Mouse (Mus musculus) neural tube, embryonic 13.5 days (tissue): ENCODE data around the gene Gpr152. TPM values are rescaled to one million over a fixed set of nuclear protein-coding genes. Genes with fewer than 3 reads are reported as not detected.
A peak's percentile ranks its signal among the peaks of the same experiment; 100 is the strongest.

ENCODE experiments used
- ATAC-seq: fragments of 200-750 bp; cut with Nextera tagmentation; 2 replicates; pipeline ENCODE4 v1.8.0; 2017; ENCODE audit warnings: low read depth, mild to moderate bottlenecking, moderate TSS enrichment, moderate library complexity
- H3K27ac ChIP-seq: fragments of 300-500 bp; sonication (generic); replicated peaks from 2 replicates; pipeline ENCODE4 v1.5.1; 2015; ENCODE audit warnings: moderate library complexity, mild to moderate bottlenecking, inconsistent platforms
- H3K27me3 ChIP-seq: fragments of 300-500 bp; sonication (generic); 2 replicates; pipeline ENCODE4 v1.6.1; 2015; ENCODE audit warnings: mild to moderate bottlenecking, inconsistent platforms
- H3K36me3 ChIP-seq: fragments of 300-500 bp; sonication (generic); 2 replicates; pipeline ENCODE4 v1.6.1; 2015; ENCODE audit warnings: mild to moderate bottlenecking, inconsistent platforms
- H3K4me1 ChIP-seq: fragments of 300-500 bp; sonication (generic); replicated peaks from 2 replicates; pipeline ENCODE4 v1.6.1; 2015; ENCODE audit warnings: inconsistent platforms
- H3K4me2 ChIP-seq: fragments of 300-500 bp; sonication (generic); 2 replicates; pipeline ENCODE4 v1.6.1; 2015; ENCODE audit warnings: inconsistent platforms, mild to moderate bottlenecking, moderate library complexity
- H3K4me3 ChIP-seq: fragments of 300-500 bp; sonication (generic); 2 replicates; pipeline ENCODE4 v1.5.1; 2015; ENCODE audit warnings: mild to moderate bottlenecking, inconsistent platforms
- H3K9ac ChIP-seq: fragments of 300-500 bp; sonication (generic); 2 replicates; pipeline ENCODE4 v1.6.1; 2015; ENCODE audit warnings: moderate library complexity, mild to moderate bottlenecking, inconsistent platforms
- H3K9me3 ChIP-seq: fragments of 300-500 bp; sonication (generic); 2 replicates; pipeline ENCODE4 v1.6.1; 2016; ENCODE audit warnings: inconsistent platforms
- WGBS: fragments of 180-500 bp; shearing (Covaris S2); methylation state at CpG from one replicate; pipeline ENCODE4 v1.1.7; 2015; 5-methylcytosine and 5-hydroxymethylcytosine counted together
- polyA plus RNA-seq: library from polyadenylated mRNA; unstranded; fragments of >200 nt; fragmentation: Nextera tagmentation; extraction: Ambion mirVana; gene quantifications from 2 replicates; pipeline ENCODE4 v1.2.1, GENCODE M21; 2015

Gpr152 gene
- not detected in 2 replicates for polyA plus RNA-seq

- WGBS = 73% methylated on average over 2 of the region's 2 CpGs
- Histone ChIP-seq H3K4me3 (no peak within 1 kb of the TSS), H3K4me2 (no peak within 1 kb of the TSS), H3K36me3 (no peaks in the 10 kb centered on the region), H3K4me1 (peaks cover 10% of the 10 kb centered on the region; the same call in 1 of the 2 replicates), H3K9ac (no peak within 1 kb of the TSS), H3K27me3 (no peaks in the 10 kb centered on the region), H3K27ac (no peak within 1 kb of the TSS), H3K9me3 (no peaks in the 10 kb centered on the region)
- no peak for ATAC-seq
Measured at GRCm38 (mm10) chr19:4139446-4139845, at the start of gene Gpr152. TSS of gene Gpr152 (plus strand) at chr19:4139787.

GRCm38 (mm10) chr19:4090446-4090845, 49.1 kb upstream of the Gpr152 start:
- H3K4me1 ChIP-seq = no peaks in the 10 kb centered on the region
- H3K9me3 ChIP-seq = no peaks in the 10 kb centered on the region
- no peak overlapping the region for H3K9ac ChIP-seq
- H3K27ac ChIP-seq = no peak overlapping the region
- no peak overlapping the region for H3K4me3 ChIP-seq
- H3K36me3 ChIP-seq = no peaks in the 10 kb centered on the region
- no peaks in the 10 kb centered on the region; the same call in none of the 2 replicates for H3K27me3 ChIP-seq
- ATAC-seq = no peak
- H3K4me2 ChIP-seq = no peak overlapping the region
- WGBS = 84% methylated on average over 3 of the region's 3 CpGs

- no peak overlapping the region for H3K9ac ChIP-seq
- no peaks in the 10 kb centered on the region for H3K9me3 ChIP-seq
- no peak overlapping the region for H3K4me2 ChIP-seq
- peaks cover 6% of the 10 kb centered on the region for H3K4me1 ChIP-seq
- H3K27me3 ChIP-seq = no peaks in the 10 kb centered on the region; the same call in 1 of the 2 replicates
- no peak for ATAC-seq
- H3K36me3 ChIP-seq = no peaks in the 10 kb centered on the region
- H3K4me3 ChIP-seq = no peak overlapping the region
- 80% methylated on average over 2 of the region's 2 CpGs for WGBS
- H3K27ac ChIP-seq = no peak overlapping the region
Measured at GRCm38 (mm10) chr19:4091383-4091782, 48.2 kb upstream of the Gpr152 start.

GRCm38 (mm10) chr19:4092750-4093149, 46.8 kb upstream of the Gpr152 start:
- Histone ChIP-seq H3K9ac (no peak overlapping the region), H3K36me3 (no peaks in the 10 kb centered on the region), H3K27me3 (no peaks in the 10 kb centered on the region; the same call in 1 of the 2 replicates), H3K4me1 (peaks cover 12% of the 10 kb centered on the region), H3K4me2 (no peak overlapping the region), H3K9me3 (no peaks in the 10 kb centered on the region), H3K4me3 (no peak overlapping the region), H3K27ac (no peak overlapping the region)
- 86% methylated on average over 3 of the region's 3 CpGs for WGBS
- ATAC-seq = no peak

GRCm38 (mm10) chr19:4093772-4094171, 45.8 kb upstream of the Gpr152 start:
- Histone ChIP-seq H3K4me2 (no peak overlapping the region), H3K27ac (no peak overlapping the region), H3K9me3 (no peaks in the 10 kb centered on the region), H3K36me3 (no peaks in the 10 kb centered on the region), H3K27me3 (no peaks in the 10 kb centered on the region; the same call in 1 of the 2 replicates), H3K4me1 (peaks cover 22% of the 10 kb centered on the region), H3K9ac (no peak overlapping the region), H3K4me3 (no peak overlapping the region)
- WGBS = 78% methylated on average over 7 of the region's 7 CpGs
- no peak for ATAC-seq

GRCm38 (mm10) chr19:4094348-4094747, 45.2 kb upstream of the Gpr152 start:
- H3K9ac ChIP-seq = no peak overlapping the region
- ATAC-seq = no peak
- peaks cover 28% of the 10 kb centered on the region for H3K4me1 ChIP-seq
- H3K27ac ChIP-seq = no peak overlapping the region
- H3K4me3 ChIP-seq = no peak overlapping the region
- WGBS = 82% methylated on average over 3 of the region's 3 CpGs
- no peak overlapping the region for H3K4me2 ChIP-seq
- no peaks in the 10 kb centered on the region; the same call in 1 of the 2 replicates for H3K27me3 ChIP-seq
- no peaks in the 10 kb centered on the region for H3K36me3 ChIP-seq
- no peaks in the 10 kb centered on the region for H3K9me3 ChIP-seq

GRCm38 (mm10) chr19:4094774-4095303, 44.7 kb upstream of the Gpr152 start:
- ATAC-seq = no peak
- no peak overlapping the region for H3K27ac ChIP-seq
- 83% methylated on average over 5 of the region's 5 CpGs for WGBS
- H3K9ac ChIP-seq = no peak overlapping the region
- no peaks in the 10 kb centered on the region for H3K36me3 ChIP-seq
- H3K27me3 ChIP-seq = no peaks in the 10 kb centered on the region; the same call in 1 of the 2 replicates
- H3K4me1 ChIP-seq = peaks cover 33% of the 10 kb centered on the region
- H3K4me3 ChIP-seq = no peak overlapping the region
- H3K4me2 ChIP-seq = no peak overlapping the region
- H3K9me3 ChIP-seq = no peaks in the 10 kb centered on the region

- peak overlapping the region; percentile 85 for H3K4me2 ChIP-seq
- no peaks in the 10 kb centered on the region for H3K36me3 ChIP-seq
- no peak overlapping the region for H3K4me3 ChIP-seq
- H3K9me3 ChIP-seq = no peaks in the 10 kb centered on the region
- H3K9ac ChIP-seq = no peak overlapping the region
- WGBS = 62% methylated on average over 3 of the region's 3 CpGs
- peaks cover 43% of the 10 kb centered on the region for H3K4me1 ChIP-seq
- H3K27ac ChIP-seq = 0 out of 2 replicates have a peak overlapping the region, but pooled peaks have one; percentile 88
- no peak for ATAC-seq
- H3K27me3 ChIP-seq = no peaks in the 10 kb centered on the region; the same call in 1 of the 2 replicates
Measured at GRCm38 (mm10) chr19:4095802-4096201, 43.8 kb upstream of the Gpr152 start.

- H3K27ac ChIP-seq = peak within 1 kb of the TSS; percentile 88
- WGBS = under 1% methylated on average over 65 of the region's 65 CpGs
- peak within 1 kb of the TSS; percentile 85 for H3K4me2 ChIP-seq
- H3K27me3 ChIP-seq = peaks cover 8% of the 10 kb centered on the region
- peak within 1 kb of the TSS; percentile 70 for H3K9ac ChIP-seq
- H3K9me3 ChIP-seq = no peaks in the 10 kb centered on the region
- ATAC-seq = peak; percentile 94
- H3K4me3 ChIP-seq = peak within 1 kb of the TSS; percentile 69
- H3K36me3 ChIP-seq = no peaks in the 10 kb centered on the region
- peaks cover 53% of the 10 kb centered on the region for H3K4me1 ChIP-seq
Measured at GRCm38 (mm10) chr19:4096642-4097440, 42.7 kb upstream of the Gpr152 start, which contains the start of gene Cdk2ap2. TSS of gene Cdk2ap2 (plus strand) at chr19:4097182.

GRCm38 (mm10) chr19:4097441-4097825, 42.2 kb upstream of the Gpr152 start:
- H3K36me3 ChIP-seq = no peaks in the 10 kb centered on the region
- peak overlapping the region; percentile 88 for H3K27ac ChIP-seq
- 2% methylated on average over 21 of the region's 21 CpGs for WGBS
- peak overlapping the region; percentile 70 for H3K9ac ChIP-seq
- H3K4me3 ChIP-seq = peak overlapping the region; percentile 69
- no peak; the same call in 1 of the 2 replicates for ATAC-seq
- peak overlapping the region; percentile 85 for H3K4me2 ChIP-seq
- peaks cover 59% of the 10 kb centered on the region for H3K4me1 ChIP-seq
- peaks cover 12% of the 10 kb centered on the region for H3K27me3 ChIP-seq
- H3K9me3 ChIP-seq = no peaks in the 10 kb centered on the region

- Histone ChIP-seq H3K9ac (peak overlapping the region; percentile 70; the same call in 1 of the 2 replicates), H3K4me1 (peaks cover 62% of the 10 kb centered on the region), H3K4me3 (no peak overlapping the region), H3K27me3 (peaks cover 15% of the 10 kb centered on the region), H3K4me2 (peak overlapping the region; percentile 85; the same call in 1 of the 2 replicates), H3K36me3 (0 out of 2 replicates have a peak, but pooled peaks cover 3% of the 10 kb centered on the region), H3K27ac (no peak overlapping the region), H3K9me3 (no peaks in the 10 kb centered on the region)
- no peak for ATAC-seq
- 93% methylated on average over 13 of the region's 13 CpGs for WGBS
Measured at GRCm38 (mm10) chr19:4098426-4098825, 41.2 kb upstream of the Gpr152 start.

- ATAC-seq = no peak
- 0 out of 2 replicates have a peak overlapping the region, but pooled peaks have one; percentile 80 for H3K9ac ChIP-seq
- H3K4me2 ChIP-seq = peak overlapping the region; percentile 85
- H3K27me3 ChIP-seq = peaks cover 16% of the 10 kb centered on the region
- H3K27ac ChIP-seq = no peak overlapping the region
- no peaks in the 10 kb centered on the region for H3K9me3 ChIP-seq
- H3K36me3 ChIP-seq = 0 out of 2 replicates have a peak, but pooled peaks cover 4% of the 10 kb centered on the region
- 16% methylated on average over 9 of the region's 9 CpGs for WGBS
- H3K4me3 ChIP-seq = no peak overlapping the region
- peaks cover 62% of the 10 kb centered on the region for H3K4me1 ChIP-seq
Measured at GRCm38 (mm10) chr19:4099056-4099455, 40.5 kb upstream of the Gpr152 start.
